Mouse (Mus musculus) limb, embryonic 15.5 days (tissue): Measurements from ENCODE around the gene Coq6. TPM values are rescaled to one million over a fixed set of nuclear protein-coding genes. Genes with fewer than 3 reads are reported as not detected.
A peak's percentile ranks its signal among the peaks of the same experiment; 100 is the strongest.

Experiments used
- ATAC-seq: fragments of 200-750 bp; cut with Nextera tagmentation; 2 replicates; pipeline ENCODE4 v1.8.0; 2017; ENCODE audit warnings: low read depth, moderate TSS enrichment; ENCODE audit not compliant: insufficient number of reproducible peaks, low FRiP score, low TSS enrichment
- H3K27ac ChIP-seq: fragments of 300-500 bp; sonication (generic); 2 replicates; pipeline ENCODE4 v1.5.1; 2015; ENCODE audit warnings: moderate library complexity, mild to moderate bottlenecking, inconsistent platforms
- H3K27me3 ChIP-seq: fragments of 300-500 bp; sonication (generic); 2 replicates; pipeline ENCODE4 v1.6.1; 2015; ENCODE audit warnings: inconsistent platforms
- H3K36me3 ChIP-seq: fragments of 300-500 bp; sonication (generic); 2 replicates; pipeline ENCODE4 v1.6.1; 2015; ENCODE audit warnings: inconsistent platforms
- H3K4me1 ChIP-seq: fragments of 300-500 bp; sonication (generic); 2 replicates; pipeline ENCODE4 v1.6.1; 2015; ENCODE audit warnings: inconsistent platforms
- H3K4me2 ChIP-seq: fragments of 300-500 bp; sonication (generic); 2 replicates; pipeline ENCODE4 v1.6.1; 2015; ENCODE audit warnings: mild to moderate bottlenecking, inconsistent platforms
- H3K4me3 ChIP-seq: fragments of 300-500 bp; sonication (generic); 2 replicates; pipeline ENCODE4 v1.5.1; 2015; ENCODE audit warnings: mild to moderate bottlenecking, inconsistent platforms
- H3K9ac ChIP-seq: fragments of 300-500 bp; sonication (generic); 2 replicates; pipeline ENCODE4 v1.6.1; 2015; ENCODE audit warnings: inconsistent platforms
- H3K9me3 ChIP-seq: fragments of 300-500 bp; sonication (generic); 2 replicates; pipeline ENCODE4 v1.6.1; 2016; ENCODE audit warnings: inconsistent platforms
- WGBS: fragments of 180-500 bp; shearing (Covaris S2); methylation state at CpG from one replicate; pipeline ENCODE4 v1.1.7; 2015; 5-methylcytosine and 5-hydroxymethylcytosine counted together
- polyA plus RNA-seq: library from polyadenylated mRNA; unstranded; fragments of >200 nt; fragmentation: Nextera tagmentation; extraction: Ambion mirVana; gene quantifications from 2 replicates; pipeline ENCODE4 v1.2.1, GENCODE M21; 2015

Gene Coq6
- polyA plus RNA-seq, 1 experiment from 2014 or later: 41.5 TPM

DNA sequence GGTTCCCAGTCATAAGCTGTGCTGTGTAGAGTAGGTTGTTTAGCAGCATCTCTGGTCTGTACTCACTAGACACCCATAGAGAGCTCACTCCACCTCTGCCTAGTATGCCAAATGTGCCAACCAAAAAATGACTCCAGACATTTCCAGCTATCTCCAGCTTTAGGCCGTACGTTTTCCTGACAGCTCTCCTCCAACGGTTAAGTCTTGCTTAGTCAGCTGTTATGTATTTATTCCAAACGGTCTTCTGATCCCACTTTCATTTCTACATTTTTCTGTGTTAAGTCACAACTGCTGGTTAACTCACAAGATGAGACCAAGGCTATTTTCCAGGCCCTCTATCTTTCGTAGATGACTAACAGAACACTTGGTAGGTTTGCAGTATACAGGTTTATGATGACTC lies 37.2 kb downstream of the Coq6 start:
- Histone ChIP-seq H3K4me2 (no peak overlapping the region), H3K4me1 (no peaks in the 10 kb centered on the region), H3K27ac (no peak overlapping the region), H3K4me3 (no peak overlapping the region), H3K9ac (no peak overlapping the region), H3K36me3 (no peaks in the 10 kb centered on the region), H3K9me3 (no peaks in the 10 kb centered on the region), H3K27me3 (no peaks in the 10 kb centered on the region)
- whole genome bisulfite sequencing: 74% methylated on average over 5 of the region's 5 CpGs
- no peak for ATAC-seq

DNA sequence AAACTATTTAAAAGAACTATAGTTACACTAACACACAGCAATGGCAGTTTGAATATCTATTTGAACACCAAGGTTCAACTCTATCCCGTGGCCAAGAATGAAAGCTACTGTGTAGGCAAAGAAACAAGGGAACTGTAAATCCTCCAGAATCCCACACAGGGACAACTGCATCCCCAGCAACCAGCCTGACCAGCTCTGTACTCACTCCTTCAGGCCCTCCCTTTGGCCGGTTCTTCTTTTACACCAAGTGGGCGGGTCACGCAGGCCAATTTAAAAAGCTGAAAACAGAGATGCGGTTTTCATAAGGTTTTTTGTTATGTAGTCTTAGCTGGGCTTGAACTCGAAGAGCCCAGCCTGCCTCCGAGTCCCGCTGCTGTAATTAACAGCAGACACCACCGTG lies 37.7 kb downstream of the Coq6 start:
- Histone ChIP-seq H3K27me3 (no peaks in the 10 kb centered on the region), H3K4me2 (no peak overlapping the region), H3K36me3 (no peaks in the 10 kb centered on the region), H3K4me3 (no peak overlapping the region), H3K4me1 (no peaks in the 10 kb centered on the region), H3K9ac (no peak overlapping the region), H3K9me3 (no peaks in the 10 kb centered on the region), H3K27ac (no peak overlapping the region)
- WGBS: 72% methylated on average over 9 of the region's 9 CpGs
- no peak for ATAC-seq

GRCm38 (mm10) chr12:84399663-84400062 lies 38.2 kb downstream of the Coq6 start:
- 75% methylated on average over 9 of the region's 9 CpGs for WGBS
- Histone ChIP-seq H3K4me3 (no peak overlapping the region), H3K9me3 (no peaks in the 10 kb centered on the region), H3K4me1 (no peaks in the 10 kb centered on the region), H3K4me2 (no peak overlapping the region), H3K27ac (no peak overlapping the region), H3K36me3 (no peaks in the 10 kb centered on the region), H3K27me3 (no peaks in the 10 kb centered on the region), H3K9ac (no peak overlapping the region)
- ATAC-seq: no peak

DNA sequence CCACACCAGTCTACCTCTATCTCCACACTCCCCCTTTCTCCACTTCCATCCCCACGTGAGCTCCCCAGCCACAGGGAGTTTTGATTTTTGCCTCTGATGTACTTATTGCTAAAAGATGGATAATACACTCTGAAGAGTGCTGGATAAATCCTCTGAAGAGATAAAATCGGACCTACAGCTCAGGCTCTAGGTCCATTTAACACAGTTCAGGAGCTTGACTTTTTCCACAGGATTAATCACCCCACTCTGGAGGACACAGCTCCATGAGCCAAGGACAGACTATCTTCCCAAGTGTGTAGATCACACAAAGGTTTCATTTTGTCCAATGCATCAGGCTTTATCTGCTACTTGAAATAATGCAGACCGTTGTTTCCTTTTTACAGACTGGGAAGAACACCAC lies 38.6 kb downstream of the Coq6 start:
- 79% methylated on average over 3 of the region's 3 CpGs for WGBS

GRCm38 (mm10) chr12:84400653-84401052 lies 39.2 kb downstream of the Coq6 start:
- no peaks in the 10 kb centered on the region for H3K36me3 ChIP-seq
- H3K4me1 ChIP-seq: no peaks in the 10 kb centered on the region
- no peak overlapping the region for H3K27ac ChIP-seq
- H3K27me3 ChIP-seq: no peaks in the 10 kb centered on the region
- H3K9me3 ChIP-seq: no peaks in the 10 kb centered on the region
- no peak overlapping the region for H3K9ac ChIP-seq
- ATAC-seq: no peak
- WGBS: 65% methylated on average over 3 of the region's 3 CpGs
- no peak overlapping the region for H3K4me3 ChIP-seq
- no peak overlapping the region for H3K4me2 ChIP-seq

More for the DNA sequence above, 38.6 kb downstream of the Coq6 start:
- Histone ChIP-seq H3K4me1 (no peaks in the 10 kb centered on the region), H3K4me2 (no peak overlapping the region), H3K27me3 (no peaks in the 10 kb centered on the region), H3K36me3 (no peaks in the 10 kb centered on the region), H3K27ac (no peak overlapping the region), H3K9ac (no peak overlapping the region), H3K4me3 (no peak overlapping the region), H3K9me3 (no peaks in the 10 kb centered on the region)
- no peak for ATAC-seq

DNA sequence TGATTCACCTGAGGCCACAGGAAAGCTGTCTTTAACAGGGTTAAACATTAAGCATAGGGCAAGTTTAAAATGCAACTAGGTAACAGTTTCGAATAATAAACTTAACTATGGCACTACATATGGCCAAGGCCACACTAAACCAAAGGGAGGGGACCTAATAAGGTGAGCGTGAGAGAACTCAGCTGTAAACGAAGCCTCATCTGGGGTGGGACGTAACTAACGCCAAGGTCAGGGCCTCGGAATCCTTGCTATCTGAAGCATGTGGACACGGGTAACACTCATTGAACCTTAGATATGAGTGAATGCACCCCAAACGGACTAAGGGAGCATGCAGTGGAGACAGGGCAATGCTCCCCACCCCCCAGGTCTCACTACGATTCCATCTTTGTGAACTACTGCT lies 41.5 kb downstream of the Coq6 start:
- Histone ChIP-seq H3K9me3 (no peaks in the 10 kb centered on the region), H3K27ac (no peak overlapping the region), H3K27me3 (no peaks in the 10 kb centered on the region), H3K9ac (no peak overlapping the region), H3K4me1 (peaks cover 3% of the 10 kb centered on the region; the same call in 1 of the 2 replicates), H3K36me3 (no peaks in the 10 kb centered on the region), H3K4me3 (no peak overlapping the region), H3K4me2 (no peak overlapping the region)
- ATAC-seq: no peak
- WGBS: 65% methylated on average over 9 of the region's 9 CpGs

GRCm38 (mm10) chr12:84404541-84404940 lies 43.1 kb downstream of the Coq6 start:
- H3K4me2 ChIP-seq: no peak overlapping the region
- no peak for ATAC-seq
- H3K4me3 ChIP-seq: no peak overlapping the region
- H3K9me3 ChIP-seq: no peaks in the 10 kb centered on the region
- H3K27ac ChIP-seq: no peak overlapping the region
- no peaks in the 10 kb centered on the region for H3K36me3 ChIP-seq
- H3K4me1 ChIP-seq: peaks cover 12% of the 10 kb centered on the region; the same call in 1 of the 2 replicates
- 93% methylated on average over 6 of the region's 6 CpGs for WGBS
- H3K9ac ChIP-seq: no peak overlapping the region
- no peaks in the 10 kb centered on the region for H3K27me3 ChIP-seq

GRCm38 (mm10) chr12:84407259-84407658 lies 45.8 kb downstream of the Coq6 start:
- no peak overlapping the region for H3K9ac ChIP-seq
- no peaks in the 10 kb centered on the region for H3K9me3 ChIP-seq
- 52% methylated on average over 4 of the region's 4 CpGs for WGBS
- H3K36me3 ChIP-seq: no peaks in the 10 kb centered on the region
- H3K4me1 ChIP-seq: peaks cover 12% of the 10 kb centered on the region; the same call in 1 of the 2 replicates
- H3K4me2 ChIP-seq: no peak overlapping the region
- H3K27ac ChIP-seq: no peak overlapping the region
- H3K27me3 ChIP-seq: no peaks in the 10 kb centered on the region
- H3K4me3 ChIP-seq: no peak overlapping the region
- no peak for ATAC-seq

- H3K9ac ChIP-seq: peak overlapping the region; percentile 59
- H3K4me3 ChIP-seq: peak overlapping the region; percentile 81
- ATAC-seq: peak; percentile 57; the same call in 1 of the 2 replicates
- peak overlapping the region; percentile 90 for H3K4me2 ChIP-seq
- WGBS: under 1% methylated on average over 50 of the region's 52 CpGs
- H3K4me1 ChIP-seq: peaks cover 12% of the 10 kb centered on the region; the same call in 1 of the 2 replicates
- H3K36me3 ChIP-seq: no peaks in the 10 kb centered on the region
- H3K27ac ChIP-seq: peak overlapping the region; percentile 79
- no peaks in the 10 kb centered on the region for H3K27me3 ChIP-seq
- H3K9me3 ChIP-seq: no peaks in the 10 kb centered on the region
Observed at GRCm38 (mm10) chr12:84407874-84408818, 46.7 kb downstream of the Coq6 start.

GRCm38 (mm10) chr12:84408819-84409507 lies 47.5 kb downstream of the Coq6 start, which contains the start of the genes Entpd5 and Bbof1:
Entpd5 (minus strand) TSS chr12:84409029.
Bbof1 (plus strand) TSS chr12:84409071.
- peak within 1 kb of the TSS; percentile 79 for H3K27ac ChIP-seq

DNA sequence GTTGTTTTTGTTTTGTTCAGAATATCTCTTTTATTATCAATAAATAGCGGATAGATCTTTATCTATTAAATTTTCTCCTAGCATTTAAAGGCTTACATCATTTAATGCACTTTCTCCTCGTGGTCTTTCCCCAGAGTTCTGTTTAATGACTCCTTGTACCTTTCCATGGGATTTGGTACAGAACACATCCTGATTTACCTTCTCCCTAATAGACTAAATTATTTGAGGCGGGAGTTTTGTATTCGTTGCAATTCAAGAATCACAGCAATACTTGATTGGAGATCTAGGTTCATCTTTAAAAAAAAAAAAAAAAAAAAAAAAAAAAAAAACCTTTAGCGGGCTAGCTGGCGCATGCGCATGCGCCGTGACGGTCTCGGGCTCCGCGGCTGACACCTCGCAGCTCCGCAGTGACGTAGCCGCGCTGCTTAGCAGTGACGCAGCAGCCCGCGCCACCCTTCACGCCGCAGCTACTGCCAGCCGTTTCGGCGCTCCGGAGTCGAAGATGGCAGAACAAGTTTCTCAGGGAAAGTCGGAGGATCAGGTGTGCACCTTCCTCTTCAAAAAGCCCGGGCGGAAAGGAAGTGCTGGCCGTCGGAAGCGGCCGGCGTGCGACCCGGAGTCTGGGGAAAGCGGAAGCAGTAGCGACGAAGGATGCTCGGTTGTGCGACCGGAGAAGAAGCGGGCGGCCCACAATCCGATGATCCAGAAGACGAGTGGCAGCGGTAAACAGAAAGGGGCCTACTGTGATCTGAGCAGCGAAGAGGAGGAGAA lies 55.6 kb downstream of the Coq6 start, which contains the start of gene Rnf113a2:
Gene Rnf113a2 (plus strand): TSS at position 363 of the 771 bp plus-strand sequence.
- H3K27ac ChIP-seq: peak within 1 kb of the TSS; percentile 6
- H3K36me3 ChIP-seq: 0 out of 2 replicates have a peak, but pooled peaks cover 6% of the 10 kb centered on the region
- 3% methylated on average over 50 of the region's 50 CpGs for WGBS
- no peak for ATAC-seq
- peaks cover 7% of the 10 kb centered on the region for H3K4me1 ChIP-seq
- H3K9me3 ChIP-seq: no peaks in the 10 kb centered on the region
- H3K9ac ChIP-seq: peak within 1 kb of the TSS; percentile 55
- H3K27me3 ChIP-seq: no peaks in the 10 kb centered on the region
- H3K4me3 ChIP-seq: peak within 1 kb of the TSS; percentile 57
- H3K4me2 ChIP-seq: peak within 1 kb of the TSS; percentile 84

More at GRCm38 (mm10) chr12:84408819-84409507, 47.5 kb downstream of the Coq6 start, which contains the start of the genes Entpd5 and Bbof1:
- no peaks in the 10 kb centered on the region for H3K27me3 ChIP-seq
- H3K4me3 ChIP-seq: peak within 1 kb of the TSS; percentile 81
- H3K9ac ChIP-seq: peak within 1 kb of the TSS; percentile 59
- peaks cover 12% of the 10 kb centered on the region; the same call in 1 of the 2 replicates for H3K4me1 ChIP-seq
- no peaks in the 10 kb centered on the region for H3K9me3 ChIP-seq
- H3K36me3 ChIP-seq: no peaks in the 10 kb centered on the region
- H3K4me2 ChIP-seq: peak within 1 kb of the TSS; percentile 90
- 1% methylated on average over 63 of the region's 63 CpGs for WGBS
- peak; percentile 90 for ATAC-seq
